Mouse (Mus musculus) heart, adult 2 months (tissue): ENCODE results near the gene Cpsf3.

Experiments
- CTCF ChIP-seq: fragments of 200-600 bp; IDR thresholded peaks from 2 replicates; pipeline ENCODE4 v1.8.1; 2022; ENCODE audit warnings: antibody characterized with exemption, mild to moderate bottlenecking, moderate library complexity
- EP300 ChIP-seq: fragments of 200-500 bp; IDR thresholded peaks from 2 replicates; pipeline ENCODE4 v1.6.1; 2011; ENCODE audit warnings: low read depth, low read length, control low read depth; ENCODE audit not compliant: insufficient read depth
- POLR2A ChIP-seq: fragments of 200-500 bp; IDR thresholded peaks from 2 replicates; pipeline ENCODE4 v1.6.1; 2011; ENCODE audit warnings: mild to moderate bottlenecking, low read depth, low read length, control low read depth; ENCODE audit not compliant: insufficient read depth

GRCm38 (mm10) chr12:21284761-21285441 lies at the start of gene Cpsf3:
- TF ChIP-seq CTCF (0 out of 2 replicates have a peak, but pooled peaks have one; percentile 17), EP300 (no peak), POLR2A (no peak)
